Mouse (Mus musculus): ENCODE data around the gene Gm11172. TPM values are rescaled to one million over a fixed set of nuclear protein-coding genes. Genes with fewer than 3 reads are reported as not detected.
"Not testable (repeated sequence)": the region's sequence is repeated elsewhere in the genome, so short reads cannot be mapped to it uniquely, and the experiment has no call there.

The Gm11172 gene
- polyA plus RNA-seq, 1 experiment, result not detected

GRCm38 (mm10) chr16:10786288-10786687, 26.4 kb upstream of the Gm11172 start:
- WGBS, result 1% methylated on average over 9 of the region's 9 CpGs
- H3K4me3 ChIP-seq (ENCODE audit: insufficient read depth, low read depth, low read length), result peak overlapping the region; percentile 60
- no peak for TF ChIP-seq POLR2A (IDR thresholded peaks at IDR 0.05; ENCODE audit: low read depth, low read length)
- TF ChIP-seq CTCF (conservative IDR thresholded peaks at IDR 0.05; ENCODE audit: insufficient read depth, insufficient read length, low read depth, low read length), result peak; percentile 94
- no peaks in the 10 kb centered on the region for H3K27me3 ChIP-seq (replicated peaks; ENCODE audit: control insufficient read depth, insufficient read depth, low read length)
- no peaks in the 10 kb centered on the region for H3K36me3 ChIP-seq (ENCODE audit: control insufficient read depth, insufficient read depth, low read length)
- peak; percentile 90 for DNase-seq
- peak overlapping the region; percentile 73 for H3K27ac ChIP-seq (ENCODE audit: insufficient read depth, low read depth, low read length)
- H3K4me1 ChIP-seq (ENCODE audit: control insufficient read depth, insufficient read depth, low read length), result no peaks in the 10 kb centered on the region

- WGBS, result 72% methylated on average over 4 of the region's 4 CpGs
- Histone ChIP-seq H3K27ac (ENCODE audit: insufficient read depth, low read depth, low read length) (0 out of 2 replicates have a peak overlapping the region, but pooled peaks have one; percentile 2), H3K4me1 (ENCODE audit: control insufficient read depth, insufficient read depth, low read length) (no peaks in the 10 kb centered on the region), H3K4me3 (ENCODE audit: insufficient read depth, low read depth, low read length) (no peak overlapping the region), H3K27me3 (replicated peaks; ENCODE audit: control insufficient read depth, insufficient read depth, low read length) (no peaks in the 10 kb centered on the region), H3K36me3 (ENCODE audit: control insufficient read depth, insufficient read depth, low read length) (no peaks in the 10 kb centered on the region)
- TF ChIP-seq POLR2A (IDR thresholded peaks at IDR 0.05; ENCODE audit: low read depth, low read length) (no peak), CTCF (conservative IDR thresholded peaks at IDR 0.05; ENCODE audit: insufficient read depth, insufficient read length, low read depth, low read length) (no peak)
- peak; percentile 22 for DNase-seq
Observed at GRCm38 (mm10) chr16:10786782-10787547, 25.8 kb upstream of the Gm11172 start.

GRCm38 (mm10) chr16:10787548-10788058, 25.1 kb upstream of the Gm11172 start:
- Histone ChIP-seq H3K4me1 (ENCODE audit: control insufficient read depth, insufficient read depth, low read length) (no peaks in the 10 kb centered on the region), H3K27me3 (replicated peaks; ENCODE audit: control insufficient read depth, insufficient read depth, low read length) (no peaks in the 10 kb centered on the region), H3K4me3 (ENCODE audit: insufficient read depth, low read depth, low read length) (no peak overlapping the region), H3K36me3 (ENCODE audit: control insufficient read depth, insufficient read depth, low read length) (no peaks in the 10 kb centered on the region), H3K27ac (ENCODE audit: insufficient read depth, low read depth, low read length) (no peak overlapping the region)
- WGBS, result 68% methylated on average over 7 of the region's 7 CpGs
- TF ChIP-seq POLR2A (IDR thresholded peaks at IDR 0.05; ENCODE audit: low read depth, low read length) (no peak), CTCF (conservative IDR thresholded peaks at IDR 0.05; ENCODE audit: insufficient read depth, insufficient read length, low read depth, low read length) (no peak)
- no peak for DNase-seq

GRCm38 (mm10) chr16:10788271-10788670, 24.4 kb upstream of the Gm11172 start, which contains the start of gene Tnp2:
Gene Tnp2 (minus strand): TSS chr16:10788660.
- H3K4me3 ChIP-seq (ENCODE audit: insufficient read depth, low read depth, low read length), result no peak within 1 kb of the TSS
- no peaks in the 10 kb centered on the region for H3K27me3 ChIP-seq (replicated peaks; ENCODE audit: control insufficient read depth, insufficient read depth, low read length)
- 64% methylated on average over 16 of the region's 16 CpGs for WGBS
- no peak within 1 kb of the TSS for H3K27ac ChIP-seq (ENCODE audit: insufficient read depth, low read depth, low read length)
- no peaks in the 10 kb centered on the region for H3K4me1 ChIP-seq (ENCODE audit: control insufficient read depth, insufficient read depth, low read length)
- DNase-seq, result no peak
- no peaks in the 10 kb centered on the region for H3K36me3 ChIP-seq (ENCODE audit: control insufficient read depth, insufficient read depth, low read length)
- TF ChIP-seq CTCF (conservative IDR thresholded peaks at IDR 0.05; ENCODE audit: insufficient read depth, insufficient read length, low read depth, low read length), result no peak
- TF ChIP-seq POLR2A (IDR thresholded peaks at IDR 0.05; ENCODE audit: low read depth, low read length), result no peak

- H3K4me3 ChIP-seq (ENCODE audit: insufficient read depth, low read depth, low read length), result no peak overlapping the region
- H3K36me3 ChIP-seq (ENCODE audit: control insufficient read depth, insufficient read depth, low read length), result no peaks in the 10 kb centered on the region
- 89% methylated on average over 4 of the region's 4 CpGs for WGBS
- no peaks in the 10 kb centered on the region for H3K4me1 ChIP-seq (ENCODE audit: control insufficient read depth, insufficient read depth, low read length)
- DNase-seq, result no peak
- TF ChIP-seq CTCF (conservative IDR thresholded peaks at IDR 0.05; ENCODE audit: insufficient read depth, insufficient read length, low read depth, low read length), result no peak
- no peak for TF ChIP-seq POLR2A (IDR thresholded peaks at IDR 0.05; ENCODE audit: low read depth, low read length)
- H3K27me3 ChIP-seq (replicated peaks; ENCODE audit: control insufficient read depth, insufficient read depth, low read length), result no peaks in the 10 kb centered on the region
- H3K27ac ChIP-seq (ENCODE audit: insufficient read depth, low read depth, low read length), result no peak overlapping the region
Observed at GRCm38 (mm10) chr16:10788866-10789265, 23.8 kb upstream of the Gm11172 start.

- no peak for TF ChIP-seq CTCF (conservative IDR thresholded peaks at IDR 0.05; ENCODE audit: insufficient read depth, insufficient read length, low read depth, low read length)
- no peak for TF ChIP-seq POLR2A (IDR thresholded peaks at IDR 0.05; ENCODE audit: low read depth, low read length)
- Histone ChIP-seq H3K27ac (ENCODE audit: insufficient read depth, low read depth, low read length) (no peak within 1 kb of the TSS), H3K4me3 (ENCODE audit: insufficient read depth, low read depth, low read length) (no peak within 1 kb of the TSS), H3K27me3 (replicated peaks; ENCODE audit: control insufficient read depth, insufficient read depth, low read length) (no peaks in the 10 kb centered on the region), H3K4me1 (ENCODE audit: control insufficient read depth, insufficient read depth, low read length) (no peaks in the 10 kb centered on the region), H3K36me3 (ENCODE audit: control insufficient read depth, insufficient read depth, low read length) (no peaks in the 10 kb centered on the region)
- DNase-seq, result no peak
- WGBS, result 87% methylated on average over 9 of the region's 9 CpGs
Observed at GRCm38 (mm10) chr16:10790702-10791101, 22.0 kb upstream of the Gm11172 start, which contains the start of gene Prm3. Gene Prm3 (minus strand): TSS chr16:10790914.

- Histone ChIP-seq H3K4me1 (ENCODE audit: control insufficient read depth, insufficient read depth, low read length) (no peaks in the 10 kb centered on the region), H3K36me3 (ENCODE audit: control insufficient read depth, insufficient read depth, low read length) (no peaks in the 10 kb centered on the region), H3K27ac (ENCODE audit: insufficient read depth, low read depth, low read length) (no peak within 1 kb of the TSS), H3K27me3 (replicated peaks; ENCODE audit: control insufficient read depth, insufficient read depth, low read length) (no peaks in the 10 kb centered on the region), H3K4me3 (ENCODE audit: insufficient read depth, low read depth, low read length) (no peak within 1 kb of the TSS)
- no peak for TF ChIP-seq POLR2A (IDR thresholded peaks at IDR 0.05; ENCODE audit: low read depth, low read length)
- no peak for TF ChIP-seq CTCF (conservative IDR thresholded peaks at IDR 0.05; ENCODE audit: insufficient read depth, insufficient read length, low read depth, low read length)
- 87% methylated on average over 6 of the region's 6 CpGs for WGBS
- DNase-seq, result no peak
Observed at GRCm38 (mm10) chr16:10796034-10796433, 16.7 kb upstream of the Gm11172 start, which contains the start of gene Prm2. Gene Prm2 (minus strand): TSS chr16:10796134.

- 83% methylated on average over 3 of the region's 3 CpGs for WGBS
- not testable (repeated sequence) for H3K27ac ChIP-seq (ENCODE audit: insufficient read depth, low read depth, low read length); DNase-seq; H3K4me3 ChIP-seq (ENCODE audit: insufficient read depth, low read depth, low read length); H3K27me3 ChIP-seq (replicated peaks; ENCODE audit: control insufficient read depth, insufficient read depth, low read length); H3K4me1 ChIP-seq (ENCODE audit: control insufficient read depth, insufficient read depth, low read length); H3K36me3 ChIP-seq (ENCODE audit: control insufficient read depth, insufficient read depth, low read length)
Observed at GRCm38 (mm10) chr16:10802420-10802819, 10.3 kb upstream of the Gm11172 start.
